Mouse (Mus musculus) liver, embryonic 14.5 days (tissue): ENCODE measurements at regions not wholly inside any gene's neighbourhood (a gene's known extent, or its start where the extent isn't known, plus 50 kb on each side); places are given as distances from the start of the nearest gene placed in this dataset.

ENCODE experiments used
- ATAC-seq: fragments of 200-750 bp; cut with Nextera tagmentation; 2 replicates; pipeline ENCODE4 v1.8.0; 2017; ENCODE audit warnings: moderate number of reproducible peaks, mild to moderate bottlenecking, moderate library complexity; ENCODE audit not compliant: insufficient read depth
- DNase-seq, 3 experiments: peaks; one replicate each; pipeline ENCODE4 v3.0.0-alpha.2; 2012 to 2013; ENCODE audit warnings: low read depth in 3 of 3, low spot score in 3 of 3
- H3K27ac ChIP-seq: fragments of 300-500 bp; sonication (generic); 2 replicates; pipeline ENCODE4 v1.5.1; 2014; ENCODE audit warnings: moderate library complexity, mild to moderate bottlenecking, control low read depth, inconsistent platforms
- H3K27me3 ChIP-seq: fragments of 300-500 bp; sonication (generic); 2 replicates; pipeline ENCODE4 v1.6.1; 2014; ENCODE audit warnings: mild to moderate bottlenecking, low read length, moderate library complexity; ENCODE audit not compliant: control insufficient read depth, insufficient read depth
- H3K36me3 ChIP-seq: fragments of 300-500 bp; sonication (generic); replicated peaks from 2 replicates; pipeline ENCODE4 v1.6.1; 2014; ENCODE audit warnings: low read depth; ENCODE audit not compliant: control insufficient read depth, insufficient read depth
- H3K4me1 ChIP-seq, 2 experiments: fragments of 200-500 bp in 1 of 2; fragments of 300-500 bp in 1 of 2; sonication (generic) in 1 of 2; replicated peaks; 2 replicates each; pipeline ENCODE4 v1.6.1; 2012 to 2014; ENCODE audit warnings: antibody characterized with exemption in 1 of 2, inconsistent platforms in 1 of 2, low read length in 1 of 2; ENCODE audit not compliant: control insufficient read depth in 2 of 2, insufficient read depth in 2 of 2
- H3K4me2 ChIP-seq: fragments of 300-500 bp; sonication (generic); 2 replicates; pipeline ENCODE4 v1.6.1; 2014; ENCODE audit warnings: low read depth, mild to moderate bottlenecking, control low read depth, moderate library complexity
- H3K4me3 ChIP-seq, 2 experiments: fragments of 200-500 bp in 1 of 2; fragments of 300-500 bp in 1 of 2; sonication (generic) in 1 of 2; 2 replicates each; pipeline ENCODE4 v1.5.1; 2012 to 2014; ENCODE audit warnings: low read depth in 2 of 2, low read length in 2 of 2, mild to moderate bottlenecking in 2 of 2, control low read depth in 1 of 2, inconsistent platforms in 1 of 2, moderate library complexity in 1 of 2; ENCODE audit not compliant: insufficient read depth in 1 of 2
- H3K9ac ChIP-seq: fragments of 300-500 bp; sonication (generic); replicated peaks from 2 replicates; pipeline ENCODE4 v1.6.1; 2014; ENCODE audit warnings: mild to moderate bottlenecking, control low read depth, moderate library complexity
- H3K9me3 ChIP-seq: fragments of 300-500 bp; sonication (generic); 2 replicates; pipeline ENCODE4 v1.6.1; 2016; ENCODE audit warnings: low read length, mixed read lengths; ENCODE audit not compliant: control insufficient read depth
- CTCF ChIP-seq: IDR thresholded peaks from 2 replicates; pipeline ENCODE4 v1.5.1; 2016; ENCODE audit warnings: antibody characterized with exemption, low read depth, control low read depth
- EP300 ChIP-seq: IDR thresholded peaks from 2 replicates; pipeline ENCODE4 v1.6.1; 2016; ENCODE audit warnings: antibody characterized with exemption, low read depth
- WGBS: fragments of 180-500 bp; shearing (Covaris S2); extraction: QIAGEN DNeasy Blood & Tissue Kit; methylation state at CpG from one replicate; pipeline ENCODE4 v1.1.7; 2014; ENCODE audit not compliant: insufficient replicate concordance; 5-methylcytosine and 5-hydroxymethylcytosine counted together

- WGBS, result 74% methylated on average over 2 of the region's 2 CpGs
- Histone ChIP-seq H3K9ac (no peak overlapping the region), H3K27ac (no peak overlapping the region), H3K9me3 (no peaks in the 10 kb centered on the region), H3K4me3 (no peak overlapping the region), H3K4me1 (no peaks in the 10 kb centered on the region), H3K4me2 (no peak overlapping the region), H3K36me3 (no peaks in the 10 kb centered on the region), H3K27me3 (no peaks in the 10 kb centered on the region)
- DNase-seq (no peak), ATAC-seq (no peak)
- TF ChIP-seq EP300 (no peak), CTCF (no peak)
Measured at GRCm38 (mm10) chr12:49969546-49969945, 584.6 kb downstream of the Gm43517 start.

GRCm38 (mm10) chr12:49974591-49975323 is 589.8 kb downstream of the Gm43517 start:
- H3K9me3 ChIP-seq, result no peaks in the 10 kb centered on the region
- 50% methylated on average over 2 of the region's 2 CpGs for WGBS
- no peak overlapping the region for H3K9ac ChIP-seq
- H3K27me3 ChIP-seq, result no peaks in the 10 kb centered on the region
- TF ChIP-seq CTCF (no peak), EP300 (no peak)
- no peak overlapping the region for H3K27ac ChIP-seq
- no peak overlapping the region for H3K4me3 ChIP-seq
- H3K4me1 ChIP-seq, result no peaks in the 10 kb centered on the region
- no peak for ATAC-seq
- no peak for DNase-seq
- no peak overlapping the region for H3K4me2 ChIP-seq
- H3K36me3 ChIP-seq, result no peaks in the 10 kb centered on the region

GRCm38 (mm10) chr12:49975553-49975952 is 590.6 kb downstream of the Gm43517 start:
- TF ChIP-seq CTCF, result no peak
- TF ChIP-seq EP300, result no peak
- ATAC-seq, result no peak
- 57% methylated on average over 1 of the region's 1 CpGs for WGBS

GRCm38 (mm10) chr12:49992501-49993079 is 607.6 kb downstream of the Gm43517 start:
- TF ChIP-seq EP300 (no peak), CTCF (no peak)
- Histone ChIP-seq H3K36me3 (no peaks in the 10 kb centered on the region), H3K4me2 (no peak overlapping the region), H3K4me3 (no peak overlapping the region), H3K27me3 (no peaks in the 10 kb centered on the region), H3K27ac (no peak overlapping the region), H3K9ac (no peak overlapping the region), H3K4me1 (no peaks in the 10 kb centered on the region), H3K9me3 (no peaks in the 10 kb centered on the region)
- WGBS, result 65% methylated on average over 7 of the region's 7 CpGs
- DNase-seq (no peak), ATAC-seq (no peak)

More at GRCm38 (mm10) chr12:49975553-49975952, 590.6 kb downstream of the Gm43517 start:
- Histone ChIP-seq H3K9ac (no peak overlapping the region), H3K27ac (no peak overlapping the region), H3K4me2 (no peak overlapping the region), H3K36me3 (no peaks in the 10 kb centered on the region), H3K27me3 (no peaks in the 10 kb centered on the region), H3K4me3 (no peak overlapping the region), H3K9me3 (no peaks in the 10 kb centered on the region), H3K4me1 (no peaks in the 10 kb centered on the region)
- DNase-seq, result no peak

- no peaks in the 10 kb centered on the region for H3K36me3 ChIP-seq
- TF ChIP-seq EP300, result no peak
- no peak for TF ChIP-seq CTCF
- H3K9me3 ChIP-seq, result no peaks in the 10 kb centered on the region
- no peak overlapping the region for H3K4me2 ChIP-seq
- WGBS, result 64% methylated on average over 3 of the region's 3 CpGs
- DNase-seq, result no peak
- H3K27ac ChIP-seq, result no peak overlapping the region
- H3K4me3 ChIP-seq, result no peak overlapping the region
- H3K9ac ChIP-seq, result no peak overlapping the region
- no peaks in the 10 kb centered on the region for H3K4me1 ChIP-seq
- no peak for ATAC-seq
- no peaks in the 10 kb centered on the region for H3K27me3 ChIP-seq
Measured at GRCm38 (mm10) chr12:50038808-50039374, 610.0 kb downstream of the Prkd1 start.
